Mouse (Mus musculus) hindbrain, embryonic 15.5 days (tissue): ENCODE measurements around the gene Nhlrc1. TPM values are rescaled to one million over a fixed set of nuclear protein-coding genes. Genes with fewer than 3 reads are reported as not detected.

Source experiments
- ATAC-seq: fragments of 200-750 bp; cut with Nextera tagmentation; 2 replicates; pipeline ENCODE4 v1.8.0; 2017; ENCODE audit warnings: low read depth, moderate number of reproducible peaks, moderate TSS enrichment; ENCODE audit not compliant: low FRiP score
- H3K27ac ChIP-seq: fragments of 300-500 bp; sonication (generic); replicated peaks from 2 replicates; pipeline ENCODE4 v1.5.1; 2015; ENCODE audit warnings: mild to moderate bottlenecking, inconsistent platforms
- H3K27me3 ChIP-seq: fragments of 300-500 bp; sonication (generic); 2 replicates; pipeline ENCODE4 v1.6.1; 2015; ENCODE audit warnings: control low read depth, inconsistent platforms
- H3K36me3 ChIP-seq: fragments of 300-500 bp; sonication (generic); 2 replicates; pipeline ENCODE4 v1.6.1; 2015; ENCODE audit warnings: control low read depth, inconsistent platforms
- H3K4me1 ChIP-seq: fragments of 300-500 bp; sonication (generic); replicated peaks from 2 replicates; pipeline ENCODE4 v1.6.1; 2015; ENCODE audit warnings: control low read depth, inconsistent platforms
- H3K4me2 ChIP-seq: fragments of 300-500 bp; sonication (generic); 2 replicates; pipeline ENCODE4 v1.6.1; 2015; ENCODE audit warnings: moderate library complexity, mild to moderate bottlenecking, inconsistent platforms
- H3K4me3 ChIP-seq: fragments of 300-500 bp; sonication (generic); 2 replicates; pipeline ENCODE4 v1.5.1; 2015; ENCODE audit warnings: mild to moderate bottlenecking, inconsistent platforms
- H3K9ac ChIP-seq: fragments of 300-500 bp; sonication (generic); 2 replicates; pipeline ENCODE4 v1.6.1; 2015; ENCODE audit warnings: inconsistent platforms
- H3K9me3 ChIP-seq: fragments of 300-500 bp; sonication (generic); 2 replicates; pipeline ENCODE4 v1.6.1; 2016; ENCODE audit warnings: control low read depth, inconsistent platforms
- WGBS: fragments of 180-500 bp; shearing (Covaris S2); methylation state at CpG from one replicate; pipeline ENCODE4 v1.1.7; 2015; 5-methylcytosine and 5-hydroxymethylcytosine counted together
- polyA plus RNA-seq: library from polyadenylated mRNA; unstranded; fragments of >200 nt; fragmentation: Nextera tagmentation; extraction: Ambion mirVana; gene quantifications from 2 replicates; pipeline ENCODE4 v1.2.1, GENCODE M21; 2015

Nhlrc1 gene
- polyA plus RNA-seq: 16.2 and 18.5 TPM in 2 replicates

DNA sequence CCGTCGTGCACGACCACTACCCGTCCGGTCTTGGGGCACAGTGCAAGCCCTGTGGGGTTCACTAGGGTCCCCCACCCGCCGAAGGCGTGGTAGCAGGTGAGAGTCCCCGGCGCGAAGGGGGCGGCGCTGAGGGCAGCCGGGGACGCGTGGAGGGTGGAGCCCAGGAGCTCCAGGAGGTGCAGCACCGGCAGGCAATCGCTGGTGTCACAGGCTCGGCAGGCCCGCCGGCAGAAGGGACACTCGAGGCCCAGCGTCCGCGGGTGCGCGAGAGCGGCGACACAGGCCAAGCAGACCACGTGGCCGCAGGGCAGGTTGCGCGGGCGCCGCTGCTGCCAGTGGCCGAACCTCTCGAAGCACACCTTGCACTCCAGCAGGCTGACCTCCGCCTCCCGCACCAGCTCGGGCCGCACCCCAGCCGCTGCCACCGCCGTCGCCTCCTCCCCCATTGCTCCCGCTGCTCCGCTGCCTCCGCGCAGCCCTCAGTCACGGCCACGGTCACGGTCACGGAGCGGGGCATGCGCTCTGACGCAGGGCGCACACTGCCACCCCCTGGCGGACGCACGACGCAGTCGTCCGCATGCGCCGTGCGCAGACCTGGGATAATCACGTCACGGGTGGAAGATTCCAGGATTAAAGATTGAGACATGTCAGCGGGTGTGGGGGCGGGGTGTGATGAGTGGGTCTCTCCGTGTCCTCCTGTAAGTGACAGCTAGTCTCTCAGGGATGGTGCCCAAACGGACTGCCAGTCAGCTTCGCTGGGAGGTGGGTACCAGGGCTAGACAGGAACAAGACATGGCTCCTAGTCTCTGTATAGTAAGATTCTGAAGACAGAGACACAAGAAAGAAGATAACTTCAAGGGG lies at the start of gene Nhlrc1:
TSS of gene Nhlrc1 (minus strand) at position 517 of the 861 bp plus-strand sequence.
- Histone ChIP-seq H3K27me3 (no peaks in the 10 kb centered on the region), H3K4me3 (peak within 1 kb of the TSS; percentile 58), H3K36me3 (no peaks in the 10 kb centered on the region), H3K9me3 (peaks cover 7% of the 10 kb centered on the region; the same call in 1 of the 2 replicates), H3K27ac (no peak within 1 kb of the TSS), H3K9ac (peak within 1 kb of the TSS; percentile 56), H3K4me2 (peak within 1 kb of the TSS; percentile 95), H3K4me1 (peaks cover 9% of the 10 kb centered on the region)
- WGBS: 3% methylated on average over 58 of the region's 73 CpGs
- peak; percentile 93 for ATAC-seq

GRCm38 (mm10) chr13:47063985-47064760 lies 49.5 kb upstream of the Nhlrc1 start:
- H3K36me3 ChIP-seq: peaks cover 66% of the 10 kb centered on the region
- H3K9ac ChIP-seq: no peak overlapping the region
- H3K27ac ChIP-seq: no peak overlapping the region
- H3K4me2 ChIP-seq: no peak overlapping the region
- H3K27me3 ChIP-seq: no peaks in the 10 kb centered on the region
- H3K4me1 ChIP-seq: no peaks in the 10 kb centered on the region
- WGBS: 83% methylated on average over 15 of the region's 15 CpGs
- H3K4me3 ChIP-seq: no peak overlapping the region
- H3K9me3 ChIP-seq: no peaks in the 10 kb centered on the region
- ATAC-seq: no peak

DNA sequence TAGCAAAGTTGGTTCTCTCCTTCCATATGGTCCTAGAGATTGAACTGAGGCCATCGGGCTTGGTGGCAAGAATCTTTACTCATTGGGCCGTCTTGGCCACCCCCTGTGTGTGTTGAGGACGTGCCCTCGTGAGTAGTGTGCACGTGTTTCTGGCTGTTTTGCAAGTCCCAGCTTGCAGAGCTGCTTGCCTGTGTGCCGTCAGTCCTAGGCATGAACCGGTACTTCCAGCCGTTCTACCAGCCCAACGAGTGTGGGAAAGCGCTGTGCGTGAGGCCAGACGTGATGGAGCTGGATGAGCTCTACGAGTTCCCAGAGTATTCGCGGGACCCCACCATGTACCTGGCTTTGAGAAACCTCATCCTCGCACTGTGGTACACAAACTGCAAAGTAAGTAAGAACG lies 48.1 kb upstream of the Nhlrc1 start:
- 95% methylated on average over 17 of the region's 17 CpGs for WGBS
- H3K4me2 ChIP-seq: no peak overlapping the region
- no peaks in the 10 kb centered on the region for H3K9me3 ChIP-seq
- H3K27ac ChIP-seq: no peak overlapping the region
- H3K4me1 ChIP-seq: no peaks in the 10 kb centered on the region
- no peaks in the 10 kb centered on the region for H3K27me3 ChIP-seq
- peaks cover 68% of the 10 kb centered on the region for H3K36me3 ChIP-seq
- no peak overlapping the region for H3K4me3 ChIP-seq
- no peak overlapping the region for H3K9ac ChIP-seq
- ATAC-seq: no peak

DNA sequence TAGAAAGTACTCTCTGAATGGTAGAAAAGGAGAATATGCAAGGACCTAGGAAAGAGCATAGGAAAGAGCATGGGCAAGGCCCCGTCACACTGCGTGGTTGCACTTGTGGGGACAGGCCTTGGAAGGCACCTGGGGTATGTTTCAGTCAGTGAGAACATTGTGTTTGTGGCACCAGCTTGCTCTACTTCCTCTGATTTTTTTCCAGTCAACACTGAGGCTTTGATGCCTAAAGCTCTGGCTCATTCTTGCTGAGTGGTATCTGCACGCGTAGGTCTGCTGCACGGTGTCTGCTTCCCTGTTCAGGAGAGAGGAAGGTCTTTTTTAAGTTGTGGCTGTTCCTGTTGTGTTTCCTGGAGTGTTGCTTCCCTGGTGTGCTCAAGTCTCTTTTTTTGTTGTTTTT lies 42.1 kb upstream of the Nhlrc1 start:
- Histone ChIP-seq H3K4me3 (no peak overlapping the region), H3K36me3 (peaks cover 42% of the 10 kb centered on the region), H3K9me3 (no peaks in the 10 kb centered on the region), H3K4me1 (no peaks in the 10 kb centered on the region), H3K27me3 (no peaks in the 10 kb centered on the region), H3K4me2 (no peak overlapping the region), H3K9ac (no peak overlapping the region), H3K27ac (no peak overlapping the region)
- WGBS: 94% methylated on average over 5 of the region's 5 CpGs
- no peak for ATAC-seq

GRCm38 (mm10) chr13:47056126-47056525 lies 41.5 kb upstream of the Nhlrc1 start:
- Histone ChIP-seq H3K9me3 (no peaks in the 10 kb centered on the region), H3K4me2 (no peak overlapping the region), H3K27me3 (no peaks in the 10 kb centered on the region), H3K4me3 (no peak overlapping the region), H3K9ac (no peak overlapping the region), H3K27ac (no peak overlapping the region), H3K36me3 (peaks cover 38% of the 10 kb centered on the region), H3K4me1 (no peaks in the 10 kb centered on the region)
- 91% methylated on average over 11 of the region's 11 CpGs for WGBS
- ATAC-seq: no peak

GRCm38 (mm10) chr13:47053971-47054370 lies 39.3 kb upstream of the Nhlrc1 start:
- Histone ChIP-seq H3K27ac (no peak overlapping the region), H3K4me2 (no peak overlapping the region), H3K27me3 (no peaks in the 10 kb centered on the region), H3K36me3 (peaks cover 34% of the 10 kb centered on the region), H3K9me3 (no peaks in the 10 kb centered on the region), H3K4me1 (no peaks in the 10 kb centered on the region), H3K4me3 (no peak overlapping the region), H3K9ac (no peak overlapping the region)
- ATAC-seq: no peak
- WGBS: 29% methylated on average over 10 of the region's 10 CpGs

GRCm38 (mm10) chr13:47050009-47050408 lies 35.4 kb upstream of the Nhlrc1 start:
- Histone ChIP-seq H3K27ac (no peak overlapping the region), H3K27me3 (no peaks in the 10 kb centered on the region), H3K4me1 (peaks cover under 1% of the 10 kb centered on the region; the same call in 1 of the 2 replicates), H3K9ac (no peak overlapping the region), H3K9me3 (no peaks in the 10 kb centered on the region), H3K36me3 (peaks cover 26% of the 10 kb centered on the region), H3K4me3 (no peak overlapping the region), H3K4me2 (no peak overlapping the region)
- 89% methylated on average over 4 of the region's 4 CpGs for WGBS
- no peak for ATAC-seq

GRCm38 (mm10) chr13:47047996-47048395 lies 33.3 kb upstream of the Nhlrc1 start:
- Histone ChIP-seq H3K4me3 (no peak overlapping the region), H3K4me2 (no peak overlapping the region), H3K27me3 (no peaks in the 10 kb centered on the region), H3K4me1 (peaks cover 9% of the 10 kb centered on the region), H3K27ac (no peak overlapping the region), H3K9ac (no peak overlapping the region), H3K36me3 (peaks cover 26% of the 10 kb centered on the region), H3K9me3 (no peaks in the 10 kb centered on the region)
- WGBS: 87% methylated on average over 4 of the region's 4 CpGs
- ATAC-seq: no peak

- peak within 1 kb of the TSS; percentile 95 for H3K4me3 ChIP-seq
- H3K9me3 ChIP-seq: no peaks in the 10 kb centered on the region
- H3K27ac ChIP-seq: peak within 1 kb of the TSS; percentile 84
- peaks cover 18% of the 10 kb centered on the region for H3K4me1 ChIP-seq
- no peak for ATAC-seq
- WGBS: 13% methylated on average over 10 of the region's 10 CpGs
- peak within 1 kb of the TSS; percentile 74 for H3K4me2 ChIP-seq
- peaks cover 8% of the 10 kb centered on the region for H3K36me3 ChIP-seq
- H3K27me3 ChIP-seq: no peaks in the 10 kb centered on the region
- H3K9ac ChIP-seq: peak within 1 kb of the TSS; percentile 81
Observed at GRCm38 (mm10) chr13:47044617-47044947, 29.9 kb upstream of the Nhlrc1 start, which contains the start of gene Tpmt. Gene Tpmt, minus strand, starts transcription at chr13:47044737.

GRCm38 (mm10) chr13:47043833-47044616 lies 29.4 kb upstream of the Nhlrc1 start:
- peaks cover 2% of the 10 kb centered on the region for H3K36me3 ChIP-seq
- H3K27me3 ChIP-seq: no peaks in the 10 kb centered on the region
- no peaks in the 10 kb centered on the region for H3K9me3 ChIP-seq
- peak overlapping the region; percentile 95 for H3K4me3 ChIP-seq
- H3K9ac ChIP-seq: peak overlapping the region; percentile 81
- WGBS: 1% methylated on average over 45 of the region's 45 CpGs
- peaks cover 18% of the 10 kb centered on the region for H3K4me1 ChIP-seq
- H3K4me2 ChIP-seq: peak overlapping the region; percentile 74
- peak; percentile 39 for ATAC-seq
- H3K27ac ChIP-seq: peak overlapping the region; percentile 84

DNA sequence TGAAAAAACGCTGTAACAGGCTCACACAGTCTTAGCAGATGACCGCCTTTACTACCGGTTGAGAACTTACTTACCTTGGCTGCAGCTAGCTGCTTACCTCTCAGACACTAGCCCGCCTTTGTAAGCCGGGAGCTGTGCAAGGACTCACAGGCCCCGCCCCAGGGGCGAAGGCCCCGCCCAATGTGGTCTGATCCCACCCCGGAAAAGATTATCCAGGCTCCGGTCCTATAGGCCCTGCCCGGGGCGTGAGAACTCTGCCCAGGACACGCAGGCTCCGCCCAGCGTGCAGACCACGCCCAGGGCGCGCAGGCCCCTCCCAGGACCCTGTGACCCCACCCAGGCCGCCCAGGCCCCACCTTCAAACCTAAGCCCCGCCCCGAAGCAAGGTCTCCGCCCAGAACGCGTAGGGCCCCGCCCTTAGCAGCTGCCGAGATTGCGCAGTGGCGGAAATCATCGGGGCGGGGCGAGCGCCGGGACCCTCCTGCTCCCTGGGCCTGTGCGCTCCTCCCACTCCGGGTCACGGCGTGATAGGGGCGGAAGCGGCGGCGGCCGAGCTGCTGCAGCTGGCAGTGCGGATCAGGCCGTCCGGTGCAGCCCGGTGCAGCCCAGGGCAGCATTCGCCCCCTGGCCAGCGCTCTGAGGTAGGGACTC lies 28.5 kb upstream of the Nhlrc1 start, which contains the start of gene Kdm1b:
TSS of gene Kdm1b (plus strand) at position 470 of the 651 bp plus-strand sequence.
- under 1% methylated on average over 47 of the region's 48 CpGs for WGBS
- no peaks in the 10 kb centered on the region for H3K27me3 ChIP-seq
- no peaks in the 10 kb centered on the region for H3K9me3 ChIP-seq
- peak; percentile 97 for ATAC-seq
- peak within 1 kb of the TSS; percentile 81 for H3K9ac ChIP-seq
- peak within 1 kb of the TSS; percentile 74 for H3K4me2 ChIP-seq
- H3K4me3 ChIP-seq: peak within 1 kb of the TSS; percentile 95
- H3K27ac ChIP-seq: peak within 1 kb of the TSS; percentile 84
- H3K36me3 ChIP-seq: no peaks in the 10 kb centered on the region
- H3K4me1 ChIP-seq: peaks cover 18% of the 10 kb centered on the region
